Mouse (Mus musculus) ES-E14 (cell line): ENCODE measurements around the gene Nr1h2. TPM values are rescaled to one million over a fixed set of nuclear protein-coding genes. Genes with fewer than 3 reads are reported as not detected.

ENCODE experiments used
- DNase-seq: peaks from one replicate; pipeline ENCODE4 v3.0.0-alpha.2; 2013; ENCODE audit warnings: low read depth, low spot score
- H3K27ac ChIP-seq: 2 replicates; pipeline ENCODE4 v1.5.1; 2012; ENCODE audit warnings: low read depth, mild to moderate bottlenecking, low read length, moderate library complexity, mixed read lengths; ENCODE audit not compliant: poor library complexity, insufficient read depth, severe bottlenecking
- H3K36me3 ChIP-seq: 2 replicates; pipeline ENCODE4 v1.6.1; 2012; ENCODE audit warnings: mild to moderate bottlenecking, low read length, moderate library complexity, mixed read lengths; ENCODE audit not compliant: control insufficient read depth, poor library complexity, insufficient read depth, severe bottlenecking
- H3K4me1 ChIP-seq, 2 experiments: fragments of 150-350 bp in 1 of 2; sonication (generic) in 1 of 2; 2 replicates each; pipeline ENCODE4 v1.6.1; 2012; ENCODE audit warnings: low read length in 2 of 2, mild to moderate bottlenecking in 1 of 2, mixed read lengths in 1 of 2; ENCODE audit not compliant: control insufficient read depth in 2 of 2, insufficient read depth in 2 of 2, poor library complexity in 1 of 2
- H3K4me3 ChIP-seq, 2 experiments: fragments of 150-350 bp in 1 of 2; sonication (generic) in 1 of 2; 2 replicates each; pipeline ENCODE4 v1.5.1; 2012; ENCODE audit warnings: low read length in 2 of 2, low read depth in 1 of 2, mild to moderate bottlenecking in 1 of 2, mixed read lengths in 1 of 2; ENCODE audit not compliant: insufficient read depth in 1 of 2, poor library complexity in 1 of 2, severe bottlenecking in 1 of 2
- H3K9ac ChIP-seq: 2 replicates; pipeline ENCODE4 v1.6.1; 2012; ENCODE audit warnings: low read depth, mild to moderate bottlenecking, low read length, mixed read lengths; ENCODE audit not compliant: poor library complexity, insufficient read depth, severe bottlenecking
- H3K9me3 ChIP-seq: fragments of 150-350 bp; sonication (generic); 2 replicates; pipeline ENCODE4 v1.6.1; 2012; ENCODE audit warnings: low read depth, mild to moderate bottlenecking, low read length; ENCODE audit not compliant: control insufficient read depth, insufficient read depth
- CHD2 ChIP-seq: IDR thresholded peaks from 2 replicates; pipeline ENCODE4 v1.6.1; 2014; ENCODE audit warnings: mild to moderate bottlenecking, low read depth, low read length, inconsistent platforms
- HCFC1 ChIP-seq: IDR thresholded peaks from 2 replicates; pipeline ENCODE4 v1.6.1; 2012; ENCODE audit warnings: low read length, inconsistent platforms, borderline replicate concordance; ENCODE audit not compliant: insufficient read depth
- MAFK ChIP-seq: IDR thresholded peaks from 2 replicates; pipeline ENCODE4 v1.6.1; 2014; ENCODE audit warnings: mild to moderate bottlenecking, low read depth, low read length, inconsistent platforms; ENCODE audit not compliant: insufficient read depth
- ZC3H11A ChIP-seq: IDR thresholded peaks from 2 replicates; pipeline ENCODE4 v1.6.1; 2012; ENCODE audit warnings: low read depth, mild to moderate bottlenecking, inconsistent platforms, low read length, borderline replicate concordance
- ZNF384 ChIP-seq: IDR thresholded peaks from 2 replicates; pipeline ENCODE4 v1.6.1; 2012; ENCODE audit warnings: low read depth, low read length, inconsistent platforms
- in situ Hi-C, 2 experiments: fragments of 600-800 bp; cut with MboI; formaldehyde crosslinking; loops; one replicate each; pipeline ENCODE4 v1.15.1; 2025; ENCODE audit warnings: low sequenced_read_pairs in 2 of 2, inconsistent platforms in 1 of 2; ENCODE audit not compliant: unreplicated experiment in 2 of 2
- total RNA-seq: library from RNA; depleted of rRNA; stranded (reverse); fragments of 300-350 nt; gene quantifications from 2 replicates; pipeline ENCODE4 v1.2.3, GENCODE M21; 2012

The Nr1h2 gene
- total RNA-seq, 1 experiment, result 78.5 TPM

DNA sequence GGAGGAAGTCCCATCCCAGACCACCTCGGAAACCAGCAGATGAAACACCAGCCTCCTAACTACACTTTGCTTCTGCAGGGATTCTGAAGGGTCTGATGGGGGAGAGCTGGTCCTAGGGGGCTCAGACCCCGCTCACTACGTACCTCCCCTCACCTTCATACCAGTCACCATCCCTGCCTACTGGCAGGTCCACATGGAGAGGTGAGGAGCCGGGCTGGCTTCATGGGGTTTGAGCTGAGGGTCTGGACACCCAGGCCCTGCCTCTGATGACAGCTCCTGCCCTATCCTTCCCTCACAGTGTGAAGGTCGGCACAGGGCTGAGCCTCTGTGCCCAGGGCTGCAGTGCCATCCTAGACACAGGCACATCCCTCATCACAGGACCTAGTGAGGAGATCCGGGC is 31.2 kb upstream of the Nr1h2 start:
- DNase-seq, result no peak
- Histone ChIP-seq H3K9ac (no peak overlapping the region), H3K36me3 (no peaks in the 10 kb centered on the region), H3K27ac (no peak overlapping the region), H3K9me3 (no peaks in the 10 kb centered on the region), H3K4me1 (peaks cover 0 to 10% of the 10 kb centered on the region in 2 experiments; a peak in 2 of 4 replicates), H3K4me3 (no peak overlapping the region)
- in situ Hi-C loops, result no loop called here
- TF ChIP-seq HCFC1 (no peak), ZNF384 (no peak)

DNA sequence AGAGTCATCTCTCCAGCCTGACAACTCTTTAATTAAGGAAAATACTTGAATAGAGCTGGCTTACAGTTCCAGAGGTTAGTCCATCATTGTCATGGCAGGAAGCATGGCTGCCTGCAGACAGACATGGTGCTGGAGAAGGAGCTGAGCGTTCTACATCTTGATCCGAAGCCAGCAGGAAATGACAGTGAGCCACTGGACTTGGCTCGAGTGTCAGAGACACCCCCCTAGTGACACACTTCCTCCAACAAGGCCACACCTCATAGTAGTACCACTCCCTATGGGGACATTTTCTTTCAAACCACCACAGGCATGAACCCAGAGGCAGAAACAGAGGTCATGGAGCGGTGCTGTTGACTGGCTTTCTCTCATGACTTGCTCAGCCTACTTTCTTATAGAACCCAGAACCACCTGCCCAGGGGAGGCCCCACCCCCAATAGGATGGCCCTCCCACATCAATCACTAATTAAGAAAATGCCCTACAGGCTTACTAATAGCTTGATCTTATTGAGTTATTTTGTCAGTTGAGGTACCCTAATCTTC is 30.6 kb upstream of the Nr1h2 start:
- Histone ChIP-seq H3K4me3 (no peak overlapping the region), H3K4me1 (peaks cover 0 to 10% of the 10 kb centered on the region in 2 experiments; a peak in 1 of 4 replicates), H3K9me3 (no peaks in the 10 kb centered on the region), H3K36me3 (no peaks in the 10 kb centered on the region), H3K27ac (no peak overlapping the region), H3K9ac (no peak overlapping the region)
- in situ Hi-C loops, result no loop called here
- DNase-seq, result no peak
- no peak for TF ChIP-seq HCFC1

DNA sequence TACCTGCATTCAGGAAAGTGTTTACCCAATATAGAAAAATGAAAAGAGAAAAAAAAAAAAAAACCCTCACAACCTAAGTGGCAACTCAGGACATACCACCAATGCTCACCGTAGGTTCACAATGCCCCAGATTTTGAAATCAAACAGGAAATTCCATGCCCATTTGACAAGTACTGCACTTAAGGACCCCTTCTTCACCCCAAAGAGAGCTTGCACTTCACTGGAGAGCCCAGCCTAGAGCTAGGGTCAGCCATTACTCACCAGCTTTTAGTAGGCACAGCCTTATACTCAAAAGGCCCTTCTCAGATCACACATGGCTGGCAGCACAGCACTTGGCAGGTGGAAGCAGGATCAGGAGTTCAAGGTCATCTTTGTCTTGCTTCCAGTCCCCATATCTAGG is 29.4 kb upstream of the Nr1h2 start:
- Histone ChIP-seq H3K9ac (no peak overlapping the region), H3K4me1 (peaks cover 0 to 6% of the 10 kb centered on the region in 2 experiments; a peak in 1 of 4 replicates), H3K36me3 (no peaks in the 10 kb centered on the region), H3K4me3 (no peak overlapping the region), H3K9me3 (no peaks in the 10 kb centered on the region), H3K27ac (no peak overlapping the region)
- no peak for TF ChIP-seq CHD2
- TF ChIP-seq ZNF384, result no peak
- no peak for TF ChIP-seq ZC3H11A
- in situ Hi-C loops, result no loop called here
- no peak for DNase-seq

- H3K9me3 ChIP-seq, result no peaks in the 10 kb centered on the region
- H3K27ac ChIP-seq, result no peak overlapping the region
- no peak for TF ChIP-seq MAFK
- TF ChIP-seq ZC3H11A, result no peak
- no peak for TF ChIP-seq CHD2
- no peak for TF ChIP-seq HCFC1
- no peak for TF ChIP-seq ZNF384
- no peaks in the 10 kb centered on the region for H3K36me3 ChIP-seq
- no peak overlapping the region for H3K9ac ChIP-seq
- H3K4me3 ChIP-seq, result no peak overlapping the region
- DNase-seq, result no peak
- in situ Hi-C loops, result no loop called here
- H3K4me1 ChIP-seq, result peaks cover 0 to 4% of the 10 kb centered on the region in 2 experiments; a peak in 1 of 4 replicates
Observed at GRCm38 (mm10) chr7:44582709-44583108, 29.0 kb upstream of the Nr1h2 start.

GRCm38 (mm10) chr7:44581637-44582036 is 27.9 kb upstream of the Nr1h2 start:
- Histone ChIP-seq H3K4me3 (no peak overlapping the region), H3K9ac (no peak overlapping the region), H3K36me3 (no peaks in the 10 kb centered on the region), H3K27ac (no peak overlapping the region), H3K4me1 (peaks cover 0 to 6% of the 10 kb centered on the region in 2 experiments; a peak in 1 of 4 replicates), H3K9me3 (no peaks in the 10 kb centered on the region)
- in situ Hi-C loops, result no loop called here
- TF ChIP-seq CHD2 (no peak), MAFK (no peak), ZC3H11A (no peak), ZNF384 (no peak), HCFC1 (no peak)
- no peak for DNase-seq
